Mouse (Mus musculus): ENCODE data around the gene Wdr24. TPM values are rescaled to one million over a fixed set of nuclear protein-coding genes. Genes with fewer than 3 reads are reported as not detected.

Gene Wdr24
- polyA plus RNA-seq, 1 experiment from 2014 or later, result 31.0 TPM

GRCm38 (mm10) chr17:25835816-25836215, 12.4 kb downstream of the Wdr24 start:
- WGBS, result 92% methylated on average over 16 of the region's 16 CpGs
- Histone ChIP-seq H3K27ac (replicated peaks) (no peak overlapping the region), H3K9me3 (no peaks in the 10 kb centered on the region), H3K36me3 (replicated peaks) (peaks cover 70% of the 10 kb centered on the region), H3K27me3 (replicated peaks; ENCODE audit: low read depth, poor library complexity, severe bottlenecking) (no peaks in the 10 kb centered on the region), H3K4me3 (peak overlapping the region; percentile 59; the same call in 1 of the 2 replicates), H3K4me1 (peaks cover 64% of the 10 kb centered on the region)
- no peak for DNase-seq (ENCODE audit: low spot score)

- Histone ChIP-seq H3K4me3 (peak overlapping the region; percentile 59), H3K27ac (replicated peaks) (peak overlapping the region; percentile 80), H3K4me1 (peaks cover 57% of the 10 kb centered on the region), H3K36me3 (replicated peaks) (peaks cover 70% of the 10 kb centered on the region), H3K27me3 (replicated peaks; ENCODE audit: low read depth, poor library complexity, severe bottlenecking) (no peaks in the 10 kb centered on the region), H3K9me3 (no peaks in the 10 kb centered on the region)
- WGBS, result 22% methylated on average over 23 of the region's 23 CpGs
- DNase-seq (ENCODE audit: low spot score), result peak; percentile 20
Measured at GRCm38 (mm10) chr17:25836397-25837075, 13.1 kb downstream of the Wdr24 start.

- DNase-seq (ENCODE audit: low spot score), result peak; percentile 77
- H3K27me3 ChIP-seq (replicated peaks; ENCODE audit: low read depth, poor library complexity, severe bottlenecking), result no peaks in the 10 kb centered on the region
- no peaks in the 10 kb centered on the region for H3K9me3 ChIP-seq
- H3K4me1 ChIP-seq, result peaks cover 52% of the 10 kb centered on the region
- 3% methylated on average over 29 of the region's 29 CpGs for WGBS
- H3K36me3 ChIP-seq (replicated peaks), result peaks cover 70% of the 10 kb centered on the region
- H3K4me3 ChIP-seq, result peak within 1 kb of the TSS; percentile 59
- H3K27ac ChIP-seq (replicated peaks), result peak within 1 kb of the TSS; percentile 80
Measured at GRCm38 (mm10) chr17:25837076-25837410, 13.6 kb downstream of the Wdr24 start, which contains the start of gene Rhbdl1. TSS of gene Rhbdl1 (minus strand) at chr17:25837295.

- peak; percentile 23 for DNase-seq (ENCODE audit: low spot score)
- 61% methylated on average over 3 of the region's 3 CpGs for WGBS
- peak overlapping the region; percentile 59 for H3K4me3 ChIP-seq
- H3K36me3 ChIP-seq (replicated peaks), result peaks cover 75% of the 10 kb centered on the region
- H3K27ac ChIP-seq (replicated peaks), result peak overlapping the region; percentile 80; the same call in 1 of the 2 replicates
- H3K4me1 ChIP-seq, result peaks cover 52% of the 10 kb centered on the region
- no peaks in the 10 kb centered on the region for H3K9me3 ChIP-seq
- no peaks in the 10 kb centered on the region for H3K27me3 ChIP-seq (replicated peaks; ENCODE audit: low read depth, poor library complexity, severe bottlenecking)
Measured at GRCm38 (mm10) chr17:25837533-25837932, 14.1 kb downstream of the Wdr24 start.

- H3K36me3 ChIP-seq (replicated peaks), result peaks cover 84% of the 10 kb centered on the region
- no peaks in the 10 kb centered on the region for H3K9me3 ChIP-seq
- no peaks in the 10 kb centered on the region for H3K27me3 ChIP-seq (replicated peaks; ENCODE audit: low read depth, poor library complexity, severe bottlenecking)
- peaks cover 57% of the 10 kb centered on the region for H3K4me1 ChIP-seq
- no peak for DNase-seq (ENCODE audit: low spot score)
- H3K4me3 ChIP-seq, result no peak overlapping the region
- 85% methylated on average over 4 of the region's 4 CpGs for WGBS
- H3K27ac ChIP-seq (replicated peaks), result no peak overlapping the region
Measured at GRCm38 (mm10) chr17:25838904-25839303, 15.5 kb downstream of the Wdr24 start.

GRCm38 (mm10) chr17:25839455-25840235, 16.2 kb downstream of the Wdr24 start:
- Histone ChIP-seq H3K4me3 (no peak overlapping the region; the same call in 1 of the 2 replicates), H3K36me3 (replicated peaks) (peaks cover 81% of the 10 kb centered on the region), H3K27me3 (replicated peaks; ENCODE audit: low read depth, poor library complexity, severe bottlenecking) (no peaks in the 10 kb centered on the region), H3K27ac (replicated peaks) (no peak overlapping the region), H3K9me3 (no peaks in the 10 kb centered on the region), H3K4me1 (peaks cover 52% of the 10 kb centered on the region)
- no peak for DNase-seq (ENCODE audit: low spot score)
- 86% methylated on average over 14 of the region's 14 CpGs for WGBS

- Histone ChIP-seq H3K4me1 (peaks cover 50% of the 10 kb centered on the region), H3K36me3 (replicated peaks) (peaks cover 78% of the 10 kb centered on the region), H3K9me3 (no peaks in the 10 kb centered on the region), H3K4me3 (peak overlapping the region; percentile 21; the same call in 1 of the 2 replicates), H3K27ac (replicated peaks) (no peak overlapping the region), H3K27me3 (replicated peaks; ENCODE audit: low read depth, poor library complexity, severe bottlenecking) (no peaks in the 10 kb centered on the region)
- no peak for DNase-seq (ENCODE audit: low spot score)
- WGBS, result 94% methylated on average over 6 of the region's 6 CpGs
Measured at GRCm38 (mm10) chr17:25840519-25840918, 17.1 kb downstream of the Wdr24 start.

GRCm38 (mm10) chr17:25841117-25841880, 17.9 kb downstream of the Wdr24 start, which contains the start of gene Gm20683:
TSS of gene Gm20683 (minus strand) at chr17:25841763.
- no peaks in the 10 kb centered on the region for H3K27me3 ChIP-seq (replicated peaks; ENCODE audit: low read depth, poor library complexity, severe bottlenecking)
- H3K4me3 ChIP-seq, result peak within 1 kb of the TSS; percentile 26; the same call in 1 of the 2 replicates
- 94% methylated on average over 22 of the region's 22 CpGs for WGBS
- peaks cover 78% of the 10 kb centered on the region for H3K36me3 ChIP-seq (replicated peaks)
- no peak within 1 kb of the TSS for H3K27ac ChIP-seq (replicated peaks)
- H3K4me1 ChIP-seq, result peaks cover 42% of the 10 kb centered on the region
- no peaks in the 10 kb centered on the region for H3K9me3 ChIP-seq
- no peak for DNase-seq (ENCODE audit: low spot score)

- no peak overlapping the region for H3K27ac ChIP-seq (replicated peaks)
- 0 out of 2 replicates have a peak overlapping the region, but pooled peaks have one; percentile 26 for H3K4me3 ChIP-seq
- DNase-seq (ENCODE audit: low spot score), result no peak
- 87% methylated on average over 3 of the region's 3 CpGs for WGBS
- no peaks in the 10 kb centered on the region for H3K9me3 ChIP-seq
- peaks cover 84% of the 10 kb centered on the region for H3K36me3 ChIP-seq (replicated peaks)
- H3K27me3 ChIP-seq (replicated peaks; ENCODE audit: low read depth, poor library complexity, severe bottlenecking), result no peaks in the 10 kb centered on the region
- peaks cover 30% of the 10 kb centered on the region for H3K4me1 ChIP-seq
Measured at GRCm38 (mm10) chr17:25842509-25842908, 19.1 kb downstream of the Wdr24 start.

GRCm38 (mm10) chr17:25843122-25843521, 19.7 kb downstream of the Wdr24 start:
- H3K4me1 ChIP-seq, result peaks cover 24% of the 10 kb centered on the region
- WGBS, result 91% methylated on average over 4 of the region's 4 CpGs
- H3K4me3 ChIP-seq, result peak overlapping the region; percentile 90
- H3K36me3 ChIP-seq (replicated peaks), result peaks cover 84% of the 10 kb centered on the region
- DNase-seq (ENCODE audit: low spot score), result no peak
- H3K9me3 ChIP-seq, result no peaks in the 10 kb centered on the region
- no peak overlapping the region for H3K27ac ChIP-seq (replicated peaks)
- H3K27me3 ChIP-seq (replicated peaks; ENCODE audit: low read depth, poor library complexity, severe bottlenecking), result no peaks in the 10 kb centered on the region

- Histone ChIP-seq H3K4me3 (peak overlapping the region; percentile 90), H3K27me3 (replicated peaks; ENCODE audit: low read depth, poor library complexity, severe bottlenecking) (no peaks in the 10 kb centered on the region), H3K9me3 (no peaks in the 10 kb centered on the region), H3K27ac (replicated peaks) (peak overlapping the region; percentile 93), H3K36me3 (replicated peaks) (peaks cover 85% of the 10 kb centered on the region), H3K4me1 (peaks cover 23% of the 10 kb centered on the region)
- 3% methylated on average over 38 of the region's 38 CpGs for WGBS
- no peak for DNase-seq (ENCODE audit: low spot score)
Measured at GRCm38 (mm10) chr17:25843636-25844395, 20.4 kb downstream of the Wdr24 start.
